Mouse (Mus musculus) thymus, postnatal 0 days (tissue): ENCODE measurements around the gene Coro2b. TPM values are rescaled to one million over a fixed set of nuclear protein-coding genes. Genes with fewer than 3 reads are reported as not detected.

Experiments
- DNase-seq: peaks from one replicate; pipeline ENCODE4 v3.0.0-alpha.2; 2015; ENCODE audit warnings: low spot score
- polyA plus RNA-seq: library from polyadenylated mRNA; unstranded; fragments of >200 nt; fragmentation: Nextera tagmentation; extraction: Ambion mirVana; gene quantifications from 2 replicates; pipeline ENCODE4 v1.2.1, GENCODE M21; 2015

Coro2b gene
- polyA plus RNA-seq, 1 experiment from 2014 or later, result 3.4 TPM

DNA sequence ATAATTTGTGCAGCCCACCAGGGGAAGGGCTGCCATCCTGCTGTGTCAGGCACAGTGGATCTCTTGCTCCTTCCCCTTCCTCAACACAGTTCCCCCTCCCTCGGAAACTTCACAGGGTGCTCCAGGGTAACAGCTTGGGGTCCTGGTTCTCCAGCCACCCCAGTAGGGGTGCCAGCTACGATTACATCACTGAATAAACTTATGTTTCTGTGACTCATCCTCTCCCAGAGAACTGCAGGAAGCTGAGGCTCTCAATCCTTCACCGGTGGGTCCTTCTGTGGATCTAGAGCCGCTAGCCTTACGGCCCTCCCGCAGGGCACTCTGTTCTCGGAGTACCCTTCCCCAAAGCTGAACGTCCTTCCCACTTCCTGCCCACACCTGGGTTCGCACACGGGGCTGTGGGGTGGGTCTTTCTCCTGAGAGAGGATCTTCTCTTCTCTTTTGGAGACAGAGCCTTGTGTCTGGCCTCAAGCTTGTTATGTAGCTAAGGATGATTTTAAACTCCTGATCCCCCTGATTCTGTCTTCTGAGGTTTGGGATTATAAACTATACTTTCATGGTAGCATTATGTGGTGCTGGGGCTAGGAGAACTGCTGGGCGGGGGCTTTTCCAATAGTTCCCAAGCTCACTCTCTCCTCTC is 136.2 kb downstream of the Coro2b start:
- DNase-seq, result no peak

DNA sequence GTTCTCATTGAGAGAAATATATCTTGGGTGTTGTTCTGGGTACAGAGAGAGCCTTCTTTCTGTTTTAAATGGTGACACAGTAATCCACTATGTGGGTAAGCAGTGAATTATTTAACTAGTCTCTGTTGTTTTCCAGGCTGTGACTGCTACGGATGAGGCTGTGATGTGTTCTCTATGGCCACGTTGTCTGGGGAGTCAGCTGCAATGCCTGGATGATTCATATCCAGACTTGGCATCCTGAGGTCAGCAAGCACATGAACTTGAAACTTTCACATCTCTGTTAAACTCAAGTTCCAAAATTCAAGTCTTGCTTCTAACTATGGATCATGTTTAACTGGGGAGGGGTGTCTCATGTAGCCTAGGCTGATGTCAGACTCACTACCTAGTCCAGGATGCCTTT is 142.7 kb downstream of the Coro2b start:
- DNase-seq, result no peak

DNA sequence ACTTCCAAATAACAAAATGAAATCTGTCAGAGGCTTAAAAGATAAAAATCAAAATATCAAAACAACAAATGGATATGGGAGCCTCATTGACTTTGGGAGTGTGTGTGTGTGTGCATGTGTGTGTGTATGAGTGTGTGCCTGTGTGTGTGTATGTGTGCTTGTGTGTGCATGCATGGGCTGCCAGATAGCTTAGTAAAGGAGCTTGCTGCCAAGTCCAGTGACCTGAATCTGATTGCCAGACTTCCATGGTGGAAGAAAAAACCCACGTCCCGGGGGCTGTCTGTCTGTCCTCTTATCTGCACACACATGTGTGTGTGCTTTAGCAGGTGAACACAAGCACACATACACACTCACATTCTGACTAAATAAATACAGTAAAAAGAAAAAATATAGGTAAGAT is 143.3 kb downstream of the Coro2b start:
- no peak for DNase-seq

DNA sequence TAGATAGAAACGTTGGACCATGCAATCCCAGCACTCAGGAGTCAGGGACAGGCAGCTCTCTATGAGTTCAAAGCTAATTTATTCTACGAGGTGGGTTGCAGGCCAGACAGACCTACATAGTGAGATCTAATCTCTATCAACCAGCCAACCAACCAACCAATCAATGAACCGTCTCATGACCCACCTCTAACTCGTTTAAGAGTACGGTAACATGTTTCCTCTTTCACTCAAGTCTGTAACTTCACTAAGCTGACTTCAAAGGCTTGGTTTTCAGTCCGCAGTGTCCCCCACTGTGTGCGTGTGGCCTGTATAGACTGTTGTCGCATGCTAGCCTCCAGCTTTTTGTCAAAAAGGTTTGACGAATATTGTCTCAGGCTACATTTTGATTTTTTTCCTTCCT is 147.1 kb downstream of the Coro2b start:
- DNase-seq, result no peak

DNA sequence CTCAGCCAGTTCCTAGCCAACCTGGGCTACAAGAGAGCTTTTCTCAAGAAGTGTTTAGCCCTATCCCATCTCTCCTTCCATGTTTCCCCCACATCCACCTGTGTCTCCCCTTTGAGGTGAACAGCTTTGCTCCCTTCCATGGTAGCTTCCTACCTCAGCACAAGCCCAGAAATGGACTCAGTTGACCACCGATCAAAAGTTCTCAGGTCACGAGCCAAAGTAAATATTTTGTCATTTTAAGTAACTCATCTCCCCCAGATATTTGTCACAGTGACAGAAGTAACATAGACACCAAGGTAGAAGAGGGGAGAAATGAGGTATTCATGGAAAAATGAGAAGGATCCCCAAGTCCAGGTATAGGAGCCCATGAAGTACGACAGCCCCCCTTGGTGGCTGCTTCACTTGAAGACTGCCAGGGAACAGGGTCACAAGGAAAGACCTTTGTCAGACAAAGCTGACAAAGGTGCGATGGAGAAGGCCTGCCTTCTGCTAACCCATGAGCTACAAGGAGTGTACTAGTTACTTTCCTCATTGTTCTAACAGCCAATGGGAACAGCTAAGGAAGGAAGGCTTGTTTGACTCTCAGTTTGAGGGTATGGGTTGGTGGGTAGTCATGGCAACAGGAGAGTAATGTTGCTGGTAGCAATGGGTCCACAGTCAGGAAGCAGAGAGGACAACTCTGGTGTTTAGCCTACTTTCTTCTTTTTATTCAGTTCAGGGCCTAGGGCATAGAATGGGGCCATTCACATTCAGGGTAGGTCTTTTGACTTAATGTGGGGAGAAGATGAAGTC is 150.9 kb downstream of the Coro2b start:
- no peak for DNase-seq

DNA sequence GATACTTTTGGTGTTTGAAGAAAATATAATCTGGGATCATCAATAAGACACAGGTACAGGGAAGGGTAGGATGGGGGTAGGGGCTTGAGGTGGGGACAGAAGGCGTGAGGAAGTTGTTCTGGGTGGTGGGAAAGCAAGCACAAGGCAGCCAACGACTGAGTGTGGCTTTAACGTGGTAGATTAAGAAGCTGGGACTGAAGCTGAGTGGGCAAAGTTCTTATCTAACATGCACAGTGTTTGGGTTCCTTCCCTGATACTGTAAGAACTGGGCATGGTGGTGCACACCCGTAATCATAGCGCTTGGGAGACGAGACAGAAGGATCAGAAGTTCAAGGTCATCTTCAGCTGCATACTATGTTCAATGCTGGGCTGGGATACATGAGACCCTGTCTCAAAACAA is 151.8 kb downstream of the Coro2b start:
- DNase-seq, result no peak

DNA sequence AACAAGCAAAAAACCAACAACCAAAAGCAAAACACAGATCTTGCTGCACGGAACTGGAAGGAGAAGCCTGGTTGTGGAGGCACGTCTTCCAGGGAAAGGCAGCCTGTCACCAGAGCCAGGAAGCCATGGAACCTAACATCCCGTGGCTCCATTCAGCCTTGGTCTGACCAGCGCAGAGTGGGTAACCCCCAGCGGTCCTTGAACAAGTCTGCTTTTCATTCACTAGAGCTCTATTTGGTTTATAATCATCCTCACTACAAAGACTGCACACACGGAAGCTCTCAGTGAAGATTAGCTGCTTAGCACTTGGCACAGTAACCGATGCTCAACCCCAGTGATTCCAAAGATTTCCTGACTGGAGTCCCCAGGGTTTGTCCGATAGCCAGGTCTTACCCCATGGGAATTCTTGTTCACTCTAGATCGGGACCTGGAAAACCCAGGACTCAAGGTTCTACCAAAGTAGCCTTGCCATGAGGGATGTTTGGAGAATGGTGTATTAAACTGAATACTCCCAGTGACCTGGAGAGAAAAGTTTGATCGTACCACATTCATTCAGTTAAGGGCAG is 154.2 kb downstream of the Coro2b start:
- no peak for DNase-seq

DNA sequence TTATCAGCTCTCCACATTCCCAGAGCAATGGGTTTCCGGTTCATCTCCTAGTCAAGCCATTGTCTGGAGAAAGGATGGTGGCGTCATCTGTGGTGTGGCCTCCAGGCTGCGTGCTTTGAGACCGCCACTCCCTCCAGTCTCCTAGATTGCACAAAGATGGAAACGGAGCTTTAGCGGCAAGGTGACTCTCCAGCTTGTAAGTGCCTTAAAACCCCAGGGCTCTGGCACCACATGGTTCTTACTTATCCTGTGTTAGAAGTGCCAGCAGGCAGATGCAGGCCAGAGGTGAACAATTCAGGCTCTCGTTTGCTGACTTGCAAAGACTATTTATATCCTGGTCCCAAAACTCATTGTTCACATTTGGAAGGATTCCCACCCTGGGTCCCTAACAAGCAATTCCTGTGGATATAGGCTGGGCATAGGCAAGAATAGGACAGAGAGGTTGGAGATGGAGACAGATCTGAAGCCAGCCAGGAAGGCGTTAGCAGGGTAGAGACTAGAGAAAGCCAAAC is 155.4 kb downstream of the Coro2b start:
- DNase-seq, result no peak

DNA sequence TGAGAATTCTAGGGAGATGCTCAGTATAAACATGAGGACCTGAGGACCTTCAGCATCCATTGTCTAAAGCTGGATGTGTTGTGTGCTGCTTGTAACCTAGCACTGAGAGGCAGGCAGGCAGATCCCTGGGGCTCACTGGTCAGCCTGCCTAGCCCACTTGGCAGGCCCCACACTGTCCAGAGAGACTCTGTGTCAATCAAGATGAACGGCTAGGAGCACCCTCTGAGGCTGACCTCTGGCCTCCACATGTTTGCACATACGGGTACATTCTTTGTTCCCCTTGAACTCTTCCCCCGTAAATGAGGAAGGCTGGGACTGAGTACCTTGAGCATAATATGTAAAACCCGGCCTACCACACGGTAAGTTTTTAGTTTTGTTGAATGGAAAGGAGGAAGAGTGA is 156.5 kb downstream of the Coro2b start:
- no peak for DNase-seq

DNA sequence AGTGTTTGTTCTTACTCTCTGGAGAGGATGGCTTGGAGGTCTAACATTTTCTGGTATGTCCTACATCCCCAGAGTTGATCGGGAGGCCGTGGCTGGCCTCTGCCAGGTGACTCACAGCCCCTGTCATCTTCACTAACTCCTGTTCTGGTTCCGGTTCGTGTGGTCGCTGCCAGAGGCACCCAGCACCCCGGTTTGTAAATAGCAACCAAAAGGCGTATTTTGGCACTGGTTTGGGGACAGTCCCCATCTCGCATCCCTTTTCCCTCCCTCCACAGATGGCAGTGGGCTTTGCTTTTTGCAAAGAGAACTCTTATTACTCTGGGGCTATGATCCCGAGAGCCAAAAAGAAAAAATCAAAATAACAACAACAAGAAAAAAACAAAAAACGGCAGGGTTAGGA is 158.9 kb downstream of the Coro2b start:
- DNase-seq, result no peak

DNA sequence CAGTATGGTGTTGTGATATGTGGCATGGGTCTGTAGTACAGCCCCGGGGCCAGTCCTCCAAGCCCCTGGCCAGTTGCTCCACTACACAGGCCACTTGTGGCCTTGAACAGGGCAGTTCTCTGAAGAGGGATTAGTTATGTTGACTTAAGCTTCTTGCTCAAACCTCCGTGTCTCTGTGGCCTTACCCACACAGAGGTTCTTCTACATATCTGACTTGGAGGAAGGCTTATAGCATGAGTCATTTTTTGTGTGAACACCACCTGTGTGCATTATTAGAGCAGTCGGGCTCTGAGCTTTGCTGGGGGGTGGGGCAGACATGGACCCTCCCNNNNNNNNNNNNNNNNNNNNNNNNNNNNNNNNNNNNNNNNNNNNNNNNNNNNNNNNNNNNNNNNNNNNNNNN is 162.6 kb downstream of the Coro2b start:
- no peak for DNase-seq

DNA sequence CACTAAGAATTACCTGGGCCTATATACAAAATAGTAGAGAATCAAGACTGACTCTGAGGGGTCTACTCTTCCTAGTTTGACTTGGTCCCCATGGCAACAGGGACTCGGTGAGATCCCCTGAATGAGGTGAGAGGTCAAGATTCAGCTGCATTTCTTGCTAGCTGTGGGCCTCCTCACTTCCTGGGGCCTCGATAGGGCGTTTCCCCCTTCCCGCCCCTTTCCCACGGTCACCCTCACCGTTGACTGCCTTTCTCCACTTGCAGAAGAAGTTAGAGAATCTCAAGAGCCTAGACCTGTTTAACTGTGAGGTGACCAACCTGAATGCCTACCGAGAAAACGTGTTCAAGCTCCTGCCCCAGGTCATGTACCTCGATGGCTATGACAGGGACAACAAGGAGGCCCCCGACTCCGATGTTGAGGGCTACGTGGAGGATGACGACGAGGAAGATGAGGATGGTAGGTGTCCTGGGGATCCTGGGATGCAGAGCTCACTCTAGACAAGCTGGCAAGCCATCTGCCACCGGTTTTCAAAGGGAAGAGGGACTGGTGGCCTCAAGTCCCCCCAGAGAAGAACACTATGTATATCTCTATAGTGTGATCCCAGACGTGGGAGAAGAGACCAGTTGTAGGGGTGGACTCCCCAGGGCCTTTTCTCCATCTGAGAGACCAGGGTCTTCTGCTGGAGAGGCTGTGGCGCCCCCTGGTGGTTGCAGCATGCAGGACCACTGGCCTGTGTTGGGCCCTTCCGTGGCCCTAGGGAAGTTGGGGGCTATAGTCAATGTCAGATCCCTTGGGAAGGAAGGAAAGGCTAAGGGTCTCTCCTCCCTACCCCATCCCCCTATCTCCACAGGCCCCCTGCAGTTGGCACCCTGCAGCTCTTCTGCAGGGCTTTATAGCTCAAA is 163.4 kb downstream of the Coro2b start:
- DNase-seq, result peak; percentile 56

DNA sequence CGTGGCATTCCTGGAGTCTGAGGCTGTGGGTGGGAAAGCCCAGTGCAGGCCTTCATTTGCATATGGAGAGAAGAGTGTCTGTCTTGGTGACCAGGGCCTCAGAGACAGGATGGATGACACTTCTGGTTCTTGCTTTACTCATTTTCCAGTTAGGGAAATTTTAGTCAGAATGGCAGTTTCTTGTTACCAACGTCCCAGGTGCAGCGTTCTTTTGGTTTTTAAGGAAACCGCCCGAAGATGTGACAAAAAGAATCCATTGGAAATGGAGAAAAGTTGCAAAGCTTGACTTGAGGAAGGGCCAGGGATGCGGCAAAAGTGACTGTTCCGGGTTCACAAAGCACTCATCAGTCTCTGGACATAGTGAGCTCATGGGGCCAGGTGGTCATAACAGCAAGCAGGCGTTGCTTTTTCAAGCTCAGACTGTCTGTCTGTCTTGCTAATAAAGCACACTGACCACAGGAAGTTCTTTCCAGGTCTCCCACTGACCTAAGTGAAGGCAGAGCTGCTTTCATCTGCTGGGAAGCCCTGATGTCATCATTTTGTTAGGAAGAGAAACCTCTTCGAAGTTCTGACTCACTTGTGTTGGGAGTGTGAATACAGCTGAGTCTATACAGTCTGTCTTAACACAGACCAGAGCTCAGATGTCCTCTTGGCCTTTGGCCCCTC is 164.2 kb downstream of the Coro2b start:
- no peak for DNase-seq

DNA sequence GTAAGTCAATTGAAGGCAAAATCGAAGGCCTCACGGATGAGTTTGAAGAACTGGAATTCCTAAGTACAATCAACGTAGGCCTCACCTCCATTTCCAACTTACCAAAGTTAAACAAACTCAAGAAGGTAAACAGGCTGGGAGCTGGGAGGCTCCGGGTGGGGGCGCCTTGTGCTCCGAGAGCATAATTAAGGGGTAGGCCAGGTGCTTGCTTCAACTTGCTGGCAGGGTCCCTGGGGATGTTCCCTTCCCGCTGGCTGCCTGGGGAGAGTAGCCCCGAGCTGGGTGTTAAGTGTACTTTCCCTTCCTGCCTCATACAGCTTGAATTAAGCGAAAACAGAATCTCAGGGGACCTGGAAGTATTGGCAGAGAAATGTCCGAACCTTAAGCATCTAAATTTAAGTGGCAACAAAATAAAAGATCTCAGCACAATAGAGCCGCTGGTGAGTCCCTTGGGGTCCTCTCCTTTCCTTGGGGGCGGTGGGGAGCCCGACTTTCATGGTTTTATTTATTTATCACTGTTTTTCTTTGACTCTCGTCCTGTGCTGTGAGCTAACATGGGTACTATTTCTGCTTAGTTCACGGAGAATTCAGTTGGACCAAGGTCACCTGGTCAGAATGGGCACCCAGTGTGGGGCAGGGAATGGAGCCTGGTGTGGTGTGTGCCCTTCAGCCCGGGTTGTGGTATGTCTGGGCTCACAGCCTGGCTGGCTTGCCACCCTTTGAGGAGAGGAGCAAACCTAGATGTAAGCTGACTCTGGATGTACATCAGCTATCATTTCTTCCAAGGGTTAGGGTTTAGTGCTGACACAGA is 164.9 kb downstream of the Coro2b start:
- no peak for DNase-seq

DNA sequence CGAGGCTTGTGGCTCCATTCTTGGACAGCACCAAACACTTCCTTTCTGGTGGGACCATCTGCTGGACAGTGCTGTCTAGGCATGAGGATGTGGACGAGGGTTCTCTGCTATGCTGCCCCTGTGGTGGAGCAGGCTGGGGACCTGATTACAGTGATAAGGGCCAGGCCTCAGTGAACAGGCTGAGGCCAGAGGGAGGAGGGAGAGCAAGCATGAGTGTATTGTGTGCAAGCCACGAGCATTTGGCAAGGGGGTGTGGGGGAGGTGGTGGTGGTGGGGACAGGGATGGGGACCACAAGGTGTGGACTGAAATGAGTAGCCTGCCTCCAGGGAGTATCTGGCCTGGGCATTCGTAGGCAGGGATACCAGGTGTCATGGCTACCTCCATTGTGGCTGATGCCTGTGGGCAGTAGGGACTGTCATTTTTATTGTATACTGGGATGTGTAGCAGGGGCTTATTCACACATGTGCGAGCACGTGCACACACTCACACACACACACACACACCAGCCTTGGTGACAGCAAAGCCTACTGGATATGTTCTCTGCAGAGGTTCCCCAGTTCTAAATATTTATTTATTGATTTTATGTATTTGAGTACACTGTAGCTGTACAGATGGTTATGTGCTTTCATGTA is 166.1 kb downstream of the Coro2b start:
- no peak for DNase-seq

DNA sequence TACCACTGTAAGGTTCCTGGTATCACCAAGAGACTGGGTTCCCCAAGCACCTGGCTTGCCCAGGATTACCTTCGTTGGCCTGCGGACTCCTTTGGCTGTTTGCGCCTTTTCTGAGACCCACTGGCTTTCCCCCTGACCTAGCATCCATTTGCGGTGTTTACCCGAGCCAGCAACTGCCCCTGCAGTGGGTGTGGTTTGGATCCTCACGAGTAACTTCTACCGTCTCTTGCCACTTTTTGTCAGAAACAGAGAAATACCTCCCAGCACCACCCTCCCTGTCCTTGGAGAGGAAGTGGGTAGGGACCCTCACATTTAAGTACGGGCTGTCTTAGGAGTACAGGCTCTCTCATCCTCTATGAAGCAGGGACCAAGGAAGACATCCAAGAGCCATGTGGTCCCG is 166.7 kb downstream of the Coro2b start:
- DNase-seq, result peak; percentile 29
